Mouse (Mus musculus) stomach, adult 2 months (tissue): ENCODE measurements around the gene Pde2a. TPM values are rescaled to one million over a fixed set of nuclear protein-coding genes. Genes with fewer than 3 reads are reported as not detected.

Experiments
- polyA plus RNA-seq: library from polyadenylated mRNA; depleted of rRNA; stranded (reverse); fragments of >200 nt; gene quantifications from 2 replicates; pipeline ENCODE4 v1.2.3, GENCODE M21; 2012; rRNA removed

Pde2a gene
- 8.5 and 9.0 TPM in 2 replicates for polyA plus RNA-seq

GRCm38 (mm10) chr7:101421529-101421928 lies at the start of gene Pde2a:
Pde2a (plus strand) TSS chr7:101421691.

DNA sequence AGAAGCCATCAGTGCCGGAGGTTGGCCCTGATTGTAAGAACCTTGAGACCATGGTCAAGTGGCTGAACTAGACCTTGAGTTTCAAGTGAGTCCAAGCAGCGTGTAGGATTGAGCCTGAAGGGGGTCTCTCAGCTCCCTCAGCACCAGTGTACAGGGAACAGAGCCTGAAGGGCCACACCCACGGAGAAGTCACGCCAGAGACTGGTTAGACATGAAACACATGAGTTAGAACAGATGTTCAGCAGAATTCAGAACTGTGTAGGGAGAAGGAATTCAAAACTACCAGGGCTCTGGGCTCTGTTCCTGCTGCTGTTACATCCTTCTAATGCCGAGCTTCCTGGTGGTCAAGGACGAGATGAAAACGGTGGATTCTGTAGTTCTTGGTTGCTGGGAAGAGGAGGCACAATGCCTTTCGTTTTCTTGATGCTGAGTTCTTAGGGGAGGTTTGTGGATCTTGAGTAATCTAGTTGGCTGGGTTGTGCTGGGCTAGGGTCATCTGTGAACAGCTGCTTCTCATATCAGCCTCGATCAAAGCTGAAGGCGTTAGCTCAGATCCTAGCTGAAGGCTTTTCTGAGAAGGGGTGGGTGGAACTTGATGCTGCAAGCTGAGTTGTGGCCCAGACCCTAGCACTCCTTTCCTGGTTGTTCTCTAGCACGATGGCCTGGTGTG lies 11.1 kb upstream of the Pde2a start, which contains the start of gene Gm45837:
Gene Gm45837 (plus strand): TSS at position 620 of the 670 bp plus-strand sequence.

Other genes starting within 250 kb of the Pde2a start
- 6.7 and 7.8 TPM in 2 replicates for gene Atg16l2, start 119.4 kb upstream of the Pde2a start, polyA plus RNA-seq
- 256 and 348 TPM in 2 replicates for gene Stard10, start 104.6 kb upstream of the Pde2a start, polyA plus RNA-seq
- 42.0 and 42.3 TPM in 2 replicates for gene Arap1, start 73.6 kb upstream of the Pde2a start, polyA plus RNA-seq
- not detected in 2 replicates for gene Gm45837, start 10.8 kb upstream of the Pde2a start, polyA plus RNA-seq
- gene Art2b, start 163.9 kb downstream of the Pde2a start, polyA plus RNA-seq: 0.13 TPM in 1 of 2 replicates, not detected in the other
- 8.9 and 9.3 TPM in 2 replicates for gene Clpb, start 241.9 kb downstream of the Pde2a start, polyA plus RNA-seq